Mouse (Mus musculus) ES-E14 (cell line): ENCODE results near the gene Dlg2. TPM values are rescaled to one million over a fixed set of nuclear protein-coding genes. Genes with fewer than 3 reads are reported as not detected.

ENCODE experiments used
- DNase-seq: peaks from one replicate; pipeline ENCODE4 v3.0.0-alpha.2; 2013; ENCODE audit warnings: low read depth, low spot score
- H3K27ac ChIP-seq: 2 replicates; pipeline ENCODE4 v1.5.1; 2012; ENCODE audit warnings: low read depth, mild to moderate bottlenecking, low read length, moderate library complexity, mixed read lengths; ENCODE audit not compliant: poor library complexity, insufficient read depth, severe bottlenecking
- H3K36me3 ChIP-seq: 2 replicates; pipeline ENCODE4 v1.6.1; 2012; ENCODE audit warnings: mild to moderate bottlenecking, low read length, moderate library complexity, mixed read lengths; ENCODE audit not compliant: control insufficient read depth, poor library complexity, insufficient read depth, severe bottlenecking
- H3K4me1 ChIP-seq, 2 experiments: fragments of 150-350 bp in 1 of 2; sonication (generic) in 1 of 2; 2 replicates each; pipeline ENCODE4 v1.6.1; 2012; ENCODE audit warnings: low read length in 2 of 2, mild to moderate bottlenecking in 1 of 2, mixed read lengths in 1 of 2; ENCODE audit not compliant: control insufficient read depth in 2 of 2, insufficient read depth in 2 of 2, poor library complexity in 1 of 2
- H3K4me3 ChIP-seq, 2 experiments: fragments of 150-350 bp in 1 of 2; sonication (generic) in 1 of 2; 2 replicates each; pipeline ENCODE4 v1.5.1; 2012; ENCODE audit warnings: low read length in 2 of 2, low read depth in 1 of 2, mild to moderate bottlenecking in 1 of 2, mixed read lengths in 1 of 2; ENCODE audit not compliant: insufficient read depth in 1 of 2, poor library complexity in 1 of 2, severe bottlenecking in 1 of 2
- H3K9ac ChIP-seq: 2 replicates; pipeline ENCODE4 v1.6.1; 2012; ENCODE audit warnings: low read depth, mild to moderate bottlenecking, low read length, mixed read lengths; ENCODE audit not compliant: poor library complexity, insufficient read depth, severe bottlenecking
- H3K9me3 ChIP-seq: fragments of 150-350 bp; sonication (generic); 2 replicates; pipeline ENCODE4 v1.6.1; 2012; ENCODE audit warnings: low read depth, mild to moderate bottlenecking, low read length; ENCODE audit not compliant: control insufficient read depth, insufficient read depth
- CHD2 ChIP-seq: IDR thresholded peaks from 2 replicates; pipeline ENCODE4 v1.6.1; 2014; ENCODE audit warnings: mild to moderate bottlenecking, low read depth, low read length, inconsistent platforms
- HCFC1 ChIP-seq: IDR thresholded peaks from 2 replicates; pipeline ENCODE4 v1.6.1; 2012; ENCODE audit warnings: low read length, inconsistent platforms, borderline replicate concordance; ENCODE audit not compliant: insufficient read depth
- MAFK ChIP-seq: IDR thresholded peaks from 2 replicates; pipeline ENCODE4 v1.6.1; 2014; ENCODE audit warnings: mild to moderate bottlenecking, low read depth, low read length, inconsistent platforms; ENCODE audit not compliant: insufficient read depth
- ZC3H11A ChIP-seq: IDR thresholded peaks from 2 replicates; pipeline ENCODE4 v1.6.1; 2012; ENCODE audit warnings: low read depth, mild to moderate bottlenecking, inconsistent platforms, low read length, borderline replicate concordance
- ZNF384 ChIP-seq: IDR thresholded peaks from 2 replicates; pipeline ENCODE4 v1.6.1; 2012; ENCODE audit warnings: low read depth, low read length, inconsistent platforms
- in situ Hi-C, 2 experiments: fragments of 600-800 bp; cut with MboI; formaldehyde crosslinking; loops; one replicate each; pipeline ENCODE4 v1.15.1; 2025; ENCODE audit warnings: low sequenced_read_pairs in 2 of 2, inconsistent platforms in 1 of 2; ENCODE audit not compliant: unreplicated experiment in 2 of 2
- total RNA-seq: library from RNA; depleted of rRNA; stranded (reverse); fragments of 300-350 nt; gene quantifications from 2 replicates; pipeline ENCODE4 v1.2.3, GENCODE M21; 2012

Dlg2 gene
- total RNA-seq, 1 experiment = 0.13 TPM

- in situ Hi-C loops = no loop called here
- no peak overlapping the region for H3K9ac ChIP-seq
- no peaks in the 10 kb centered on the region for H3K36me3 ChIP-seq
- no peak for TF ChIP-seq HCFC1
- TF ChIP-seq CHD2 = no peak
- TF ChIP-seq ZNF384 = no peak
- TF ChIP-seq MAFK = no peak
- TF ChIP-seq ZC3H11A = no peak
- no peaks in the 10 kb centered on the region for H3K9me3 ChIP-seq
- H3K4me3 ChIP-seq = no peak overlapping the region
- no peak for DNase-seq
- H3K27ac ChIP-seq = no peak overlapping the region
- H3K4me1 ChIP-seq = no peaks in the 10 kb centered on the region
These were observed 1843.0 kb downstream of the Dlg2 start for GRCm38 (mm10) chr7:92319469-92319868.

GRCm38 (mm10) chr7:92320181-92320580 is 1843.7 kb downstream of the Dlg2 start:
- Histone ChIP-seq H3K4me1 (no peaks in the 10 kb centered on the region), H3K9me3 (no peaks in the 10 kb centered on the region), H3K9ac (no peak overlapping the region), H3K27ac (no peak overlapping the region), H3K36me3 (no peaks in the 10 kb centered on the region), H3K4me3 (no peak overlapping the region)
- in situ Hi-C loops = loop anchor here in 1 of 2 experiments (10.0 kb wide), 1 partner anchor 215 kb away; no protein-coding TSS in a partner anchor
- DNase-seq = no peak
- TF ChIP-seq MAFK (no peak), HCFC1 (no peak), CHD2 (no peak), ZC3H11A (no peak), ZNF384 (no peak)

- no peak for DNase-seq
- no peak for TF ChIP-seq ZNF384
- TF ChIP-seq CHD2 = no peak
- no peak for TF ChIP-seq ZC3H11A
- TF ChIP-seq HCFC1 = no peak
- no peak for TF ChIP-seq MAFK
- H3K27ac ChIP-seq = no peak overlapping the region
- no peaks in the 10 kb centered on the region for H3K36me3 ChIP-seq
- H3K9me3 ChIP-seq = no peaks in the 10 kb centered on the region
- in situ Hi-C loops = loop anchor here in 1 of 2 experiments (10.0 kb wide), 1 partner anchor 217 kb away; no protein-coding TSS in a partner anchor
- no peak overlapping the region for H3K4me3 ChIP-seq
- H3K4me1 ChIP-seq = no peaks in the 10 kb centered on the region
- no peak overlapping the region for H3K9ac ChIP-seq
These were observed 1845.3 kb downstream of the Dlg2 start for GRCm38 (mm10) chr7:92321786-92322185.

- in situ Hi-C loops = loop anchor here in 1 of 2 experiments (10.0 kb wide), 1 partner anchor 218 kb away; no protein-coding TSS in a partner anchor
- TF ChIP-seq CHD2 (no peak), MAFK (no peak)
- Histone ChIP-seq H3K36me3 (no peaks in the 10 kb centered on the region), H3K4me1 (no peaks in the 10 kb centered on the region), H3K4me3 (no peak overlapping the region), H3K9me3 (no peaks in the 10 kb centered on the region), H3K27ac (no peak overlapping the region), H3K9ac (no peak overlapping the region)
- DNase-seq = no peak
These were observed 1846.0 kb downstream of the Dlg2 start for GRCm38 (mm10) chr7:92322342-92323069.

GRCm38 (mm10) chr7:92323710-92324109 is 1847.2 kb downstream of the Dlg2 start:
- Histone ChIP-seq H3K4me3 (no peak overlapping the region), H3K4me1 (no peaks in the 10 kb centered on the region), H3K9me3 (no peaks in the 10 kb centered on the region), H3K27ac (no peak overlapping the region), H3K9ac (no peak overlapping the region), H3K36me3 (no peaks in the 10 kb centered on the region)
- DNase-seq = peak; percentile 6
- in situ Hi-C loops = loop anchor here in 1 of 2 experiments (10.0 kb wide), 1 partner anchor 219 kb away; no protein-coding TSS in a partner anchor
- TF ChIP-seq MAFK = no peak
- no peak for TF ChIP-seq ZNF384
- TF ChIP-seq HCFC1 = no peak
- TF ChIP-seq ZC3H11A = no peak
- TF ChIP-seq CHD2 = no peak
